Mouse (Mus musculus): ENCODE data around the gene Bfsp1. TPM values are rescaled to one million over a fixed set of nuclear protein-coding genes. Genes with fewer than 3 reads are reported as not detected.
A peak's percentile ranks its signal among the peaks of the same experiment; 100 is the strongest.

The Bfsp1 gene
- total RNA-seq (2012; rRNA removed): 0.32 and 0.62 TPM in 2 replicates

DNA sequence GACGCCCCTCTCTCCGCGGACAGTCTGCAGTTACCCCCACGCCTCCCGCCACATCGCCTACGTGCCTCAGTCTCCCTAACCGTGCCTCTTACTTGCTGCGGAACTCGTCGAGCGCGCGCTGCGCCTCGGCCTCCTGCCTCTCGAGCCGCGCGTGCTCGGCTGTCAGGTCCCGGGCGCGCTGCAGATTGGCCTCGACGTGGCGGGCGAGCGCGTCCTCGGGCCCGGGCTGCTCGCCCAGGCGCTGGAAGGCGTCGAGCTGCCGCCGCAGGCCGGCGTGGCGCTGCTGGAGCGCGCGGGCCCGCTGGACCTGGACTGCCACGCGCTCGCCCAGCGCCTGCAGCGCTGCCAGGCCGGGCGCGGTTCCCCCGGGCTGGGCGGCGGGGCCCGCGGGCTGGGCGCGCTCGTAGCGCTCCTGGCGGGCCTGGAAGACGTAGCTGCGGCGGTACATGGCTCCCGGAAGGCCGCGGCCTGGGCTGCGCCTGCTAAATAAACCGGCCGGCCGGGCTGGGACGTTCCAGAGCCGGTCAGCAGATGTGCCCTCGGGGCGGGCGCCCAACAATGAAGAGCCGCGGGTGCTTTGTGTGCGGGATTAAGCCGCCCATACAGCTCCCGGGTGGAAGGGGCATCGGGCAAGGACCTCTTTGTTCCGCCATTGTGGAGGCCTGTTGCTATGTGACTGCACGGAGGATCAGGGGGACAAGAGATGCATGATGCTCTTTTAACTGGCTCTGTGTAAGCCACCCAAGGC lies at the start of gene Bfsp1:
Bfsp1 (minus strand) TSS at position 690 of the 748 bp plus-strand sequence.
- Histone ChIP-seq H3K9me3 (ENCODE audit: control insufficient read depth, insufficient read depth, low read depth, low read length) (no peaks in the 10 kb centered on the region), H3K4me3 (ENCODE audit: insufficient read depth in 1 of 2, low read depth in 1 of 2, low read length in 2 of 2, poor library complexity in 1 of 2, severe bottlenecking in 1 of 2) (peak within 1 kb of the TSS; percentile 65 to 67), H3K9ac (ENCODE audit: insufficient read depth, low read depth, low read length, poor library complexity, severe bottlenecking) (peak within 1 kb of the TSS; percentile 69), H3K36me3 (ENCODE audit: control insufficient read depth, insufficient read depth, low read length, poor library complexity, severe bottlenecking) (no peaks in the 10 kb centered on the region), H3K4me1 (ENCODE audit: control insufficient read depth in 2 of 2, insufficient read depth in 2 of 2, low read length in 2 of 2, poor library complexity in 1 of 2) (peaks cover 0 to 6% of the 10 kb centered on the region in 2 experiments; a peak in 1 of 4 replicates), H3K27ac (ENCODE audit: insufficient read depth, low read depth, low read length, poor library complexity, severe bottlenecking) (no peak within 1 kb of the TSS)
- TF ChIP-seq ZNF384 (IDR thresholded peaks at IDR 0.05; ENCODE audit: low read depth, low read length) (no peak), CHD2 (IDR thresholded peaks at IDR 0.05; ENCODE audit: low read depth, low read length) (no peak), MAFK (IDR thresholded peaks at IDR 0.05; ENCODE audit: insufficient read depth, low read depth, low read length) (no peak), HCFC1 (IDR thresholded peaks at IDR 0.05; ENCODE audit: borderline replicate concordance, insufficient read depth, low read length) (no peak), ZC3H11A (IDR thresholded peaks at IDR 0.05; ENCODE audit: borderline replicate concordance, low read depth, low read length) (no peak)
- in situ Hi-C loops (cut with MboI; ENCODE audit: low sequenced_read_pairs in 2 of 2, unreplicated experiment in 2 of 2): no loop called here
- peak; percentile 27 for DNase-seq (ENCODE audit: low read depth, low spot score)

DNA sequence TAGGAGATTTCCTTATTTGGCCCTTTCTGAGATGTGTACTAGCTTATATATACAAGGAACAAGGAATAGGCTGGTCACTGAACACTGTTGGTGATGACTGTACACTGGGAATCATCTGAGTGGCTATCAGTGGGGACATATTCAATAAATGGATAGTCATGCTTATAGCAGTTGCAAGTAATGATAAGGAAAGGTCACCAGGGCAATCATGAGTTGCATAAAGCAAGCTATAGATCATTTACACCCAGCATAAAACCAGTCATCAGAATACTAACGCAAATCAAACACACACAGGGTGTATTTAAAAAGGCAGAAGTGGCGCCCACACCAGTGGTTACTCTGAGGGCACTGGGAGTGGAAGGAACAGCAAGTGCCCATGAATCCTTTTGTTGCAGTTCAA lies 49.2 kb upstream of the Bfsp1 start:
- H3K9me3 ChIP-seq (ENCODE audit: control insufficient read depth, insufficient read depth, low read depth, low read length): no peaks in the 10 kb centered on the region
- TF ChIP-seq ZNF384 (IDR thresholded peaks at IDR 0.05; ENCODE audit: low read depth, low read length) (no peak), MAFK (IDR thresholded peaks at IDR 0.05; ENCODE audit: insufficient read depth, low read depth, low read length) (no peak), HCFC1 (IDR thresholded peaks at IDR 0.05; ENCODE audit: borderline replicate concordance, insufficient read depth, low read length) (no peak), ZC3H11A (IDR thresholded peaks at IDR 0.05; ENCODE audit: borderline replicate concordance, low read depth, low read length) (no peak), CHD2 (IDR thresholded peaks at IDR 0.05; ENCODE audit: low read depth, low read length) (no peak)
- in situ Hi-C loops (cut with MboI; ENCODE audit: low sequenced_read_pairs in 2 of 2, unreplicated experiment in 2 of 2): no loop called here
- no peak overlapping the region for H3K27ac ChIP-seq (ENCODE audit: insufficient read depth, low read depth, low read length, poor library complexity, severe bottlenecking)
- peaks cover 2 to 4% of the 10 kb centered on the region in 2 experiments; a peak in 3 of 4 replicates for H3K4me1 ChIP-seq (ENCODE audit: control insufficient read depth in 2 of 2, insufficient read depth in 2 of 2, low read length in 2 of 2, poor library complexity in 1 of 2)
- no peak overlapping the region for H3K9ac ChIP-seq (ENCODE audit: insufficient read depth, low read depth, low read length, poor library complexity, severe bottlenecking)
- no peak overlapping the region for H3K4me3 ChIP-seq (ENCODE audit: insufficient read depth in 1 of 2, low read depth in 1 of 2, low read length in 2 of 2, poor library complexity in 1 of 2, severe bottlenecking in 1 of 2)
- H3K36me3 ChIP-seq (ENCODE audit: control insufficient read depth, insufficient read depth, low read length, poor library complexity, severe bottlenecking): no peaks in the 10 kb centered on the region
- no peak for DNase-seq (ENCODE audit: low read depth, low spot score)

DNA sequence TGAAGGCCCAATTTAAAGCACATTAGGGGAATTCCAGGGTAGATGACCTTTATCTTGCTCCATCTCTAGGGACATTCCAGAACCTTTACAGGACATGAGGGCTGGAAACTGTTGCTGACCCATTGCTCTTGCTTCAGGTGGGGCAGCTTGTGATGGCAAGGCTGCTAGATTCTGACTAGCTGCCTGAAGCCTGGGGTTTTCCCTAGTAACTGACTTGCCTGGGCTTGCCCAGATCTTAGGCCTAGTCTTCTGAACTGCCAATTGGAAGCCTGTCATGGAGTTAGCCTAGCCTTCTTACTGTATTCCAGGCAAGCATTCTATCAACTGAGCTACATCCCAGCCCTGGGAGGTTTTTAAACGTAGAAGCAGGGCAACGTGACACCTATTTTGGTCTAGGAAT lies 46.3 kb upstream of the Bfsp1 start:
- Histone ChIP-seq H3K4me3 (ENCODE audit: insufficient read depth in 1 of 2, low read depth in 1 of 2, low read length in 2 of 2, poor library complexity in 1 of 2, severe bottlenecking in 1 of 2) (no peak overlapping the region), H3K27ac (ENCODE audit: insufficient read depth, low read depth, low read length, poor library complexity, severe bottlenecking) (peak overlapping the region; percentile 20), H3K9me3 (ENCODE audit: control insufficient read depth, insufficient read depth, low read depth, low read length) (no peaks in the 10 kb centered on the region), H3K4me1 (ENCODE audit: control insufficient read depth in 2 of 2, insufficient read depth in 2 of 2, low read length in 2 of 2, poor library complexity in 1 of 2) (peaks cover 2 to 4% of the 10 kb centered on the region in 2 experiments; a peak in 3 of 4 replicates), H3K9ac (ENCODE audit: insufficient read depth, low read depth, low read length, poor library complexity, severe bottlenecking) (no peak overlapping the region), H3K36me3 (ENCODE audit: control insufficient read depth, insufficient read depth, low read length, poor library complexity, severe bottlenecking) (no peaks in the 10 kb centered on the region)
- TF ChIP-seq ZC3H11A (IDR thresholded peaks at IDR 0.05; ENCODE audit: borderline replicate concordance, low read depth, low read length) (no peak), MAFK (IDR thresholded peaks at IDR 0.05; ENCODE audit: insufficient read depth, low read depth, low read length) (no peak), CHD2 (IDR thresholded peaks at IDR 0.05; ENCODE audit: low read depth, low read length) (no peak), ZNF384 (IDR thresholded peaks at IDR 0.05; ENCODE audit: low read depth, low read length) (no peak), HCFC1 (IDR thresholded peaks at IDR 0.05; ENCODE audit: borderline replicate concordance, insufficient read depth, low read length) (no peak)
- in situ Hi-C loops (cut with MboI; ENCODE audit: low sequenced_read_pairs in 2 of 2, unreplicated experiment in 2 of 2): no loop called here
- DNase-seq (ENCODE audit: low read depth, low spot score): no peak

DNA sequence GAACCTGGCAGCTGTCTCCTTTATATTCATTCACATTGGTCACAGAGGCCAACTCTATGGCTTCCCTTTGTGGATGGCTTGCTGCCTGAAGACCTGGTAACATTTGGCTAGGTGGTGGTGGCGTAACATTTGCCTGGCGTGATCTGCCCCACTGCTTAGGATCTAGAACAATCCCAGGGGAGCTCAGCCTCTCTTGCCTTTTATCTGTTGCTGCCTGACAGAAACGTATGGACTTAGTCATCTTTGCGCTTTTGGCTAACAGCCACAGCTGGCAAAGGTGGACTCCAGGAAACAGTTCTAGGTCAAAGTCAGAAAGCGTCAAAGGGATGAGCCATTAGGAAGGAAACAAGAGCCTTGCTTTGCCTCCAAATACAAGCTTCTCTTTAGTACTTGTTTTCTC lies 41.9 kb upstream of the Bfsp1 start:
- peaks cover 0 to 2% of the 10 kb centered on the region in 2 experiments; a peak in 1 of 4 replicates for H3K4me1 ChIP-seq (ENCODE audit: control insufficient read depth in 2 of 2, insufficient read depth in 2 of 2, low read length in 2 of 2, poor library complexity in 1 of 2)
- no peak overlapping the region for H3K27ac ChIP-seq (ENCODE audit: insufficient read depth, low read depth, low read length, poor library complexity, severe bottlenecking)
- no peak overlapping the region for H3K9ac ChIP-seq (ENCODE audit: insufficient read depth, low read depth, low read length, poor library complexity, severe bottlenecking)
- DNase-seq (ENCODE audit: low read depth, low spot score): no peak
- TF ChIP-seq ZC3H11A (IDR thresholded peaks at IDR 0.05; ENCODE audit: borderline replicate concordance, low read depth, low read length) (no peak), MAFK (IDR thresholded peaks at IDR 0.05; ENCODE audit: insufficient read depth, low read depth, low read length) (no peak), CHD2 (IDR thresholded peaks at IDR 0.05; ENCODE audit: low read depth, low read length) (no peak), ZNF384 (IDR thresholded peaks at IDR 0.05; ENCODE audit: low read depth, low read length) (no peak), HCFC1 (IDR thresholded peaks at IDR 0.05; ENCODE audit: borderline replicate concordance, insufficient read depth, low read length) (no peak)
- no peaks in the 10 kb centered on the region for H3K9me3 ChIP-seq (ENCODE audit: control insufficient read depth, insufficient read depth, low read depth, low read length)
- H3K36me3 ChIP-seq (ENCODE audit: control insufficient read depth, insufficient read depth, low read length, poor library complexity, severe bottlenecking): no peaks in the 10 kb centered on the region
- in situ Hi-C loops (cut with MboI; ENCODE audit: low sequenced_read_pairs in 2 of 2, unreplicated experiment in 2 of 2): no loop called here
- no peak overlapping the region for H3K4me3 ChIP-seq (ENCODE audit: insufficient read depth in 1 of 2, low read depth in 1 of 2, low read length in 2 of 2, poor library complexity in 1 of 2, severe bottlenecking in 1 of 2)

All from ES-E14 (cell line).